Mouse (Mus musculus) regulatory T cell (primary cell): ENCODE results near the gene Cd63.

Experiments used
- in situ Hi-C: fragments of 300-600 bp; cut with MboI, MseI; formaldehyde crosslinking; loops from one replicate; pipeline ENCODE4 v1.15.1; 2025; ENCODE audit warnings: high pct_unique_total_duplicates

Gene Cd63

DNA sequence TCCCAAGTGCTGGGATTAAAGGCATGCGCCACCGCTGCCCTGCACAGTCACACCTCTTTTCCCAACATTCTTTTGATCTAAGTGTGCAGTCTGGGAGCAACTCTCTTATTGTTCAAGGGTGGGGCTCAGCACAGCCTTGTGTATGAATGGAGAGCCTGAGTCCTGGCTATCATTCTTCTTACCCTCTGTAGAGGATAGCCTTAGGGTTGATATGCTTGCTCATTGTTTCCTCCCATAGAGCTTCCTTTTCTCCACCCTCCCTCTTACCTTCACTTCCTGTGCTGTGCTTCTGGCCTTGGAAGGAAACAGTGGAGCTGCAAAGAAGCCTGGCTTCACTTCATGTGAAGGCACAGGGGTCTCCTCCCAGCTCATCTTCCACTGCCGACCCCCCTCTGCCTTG lies at the start of gene Cd63:
Cd63 (plus strand) TSS at position 292 of the 400 bp plus-strand sequence.
- in situ Hi-C loops, result no loop called here

DNA sequence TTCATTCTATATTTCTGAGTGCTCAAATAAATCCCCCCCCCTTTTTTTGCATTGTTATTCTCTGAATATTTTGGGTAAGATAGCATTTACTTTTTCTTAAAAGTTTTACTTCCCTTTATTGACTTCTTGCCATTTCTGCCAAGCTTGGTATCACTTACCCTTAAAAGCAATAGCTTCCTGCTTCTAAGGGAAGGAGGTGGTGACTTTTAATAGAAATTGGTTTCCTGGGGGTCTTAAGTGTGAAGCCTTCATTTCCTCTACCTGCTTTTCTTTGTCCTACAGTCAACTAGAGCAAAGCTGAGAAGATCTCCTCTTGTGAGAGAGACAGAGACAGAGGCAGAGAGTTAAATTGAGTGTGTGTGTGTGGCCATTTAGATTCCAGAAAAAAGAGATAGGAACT lies 39.6 kb upstream of the Cd63 start:
- in situ Hi-C loops, result no loop called here

DNA sequence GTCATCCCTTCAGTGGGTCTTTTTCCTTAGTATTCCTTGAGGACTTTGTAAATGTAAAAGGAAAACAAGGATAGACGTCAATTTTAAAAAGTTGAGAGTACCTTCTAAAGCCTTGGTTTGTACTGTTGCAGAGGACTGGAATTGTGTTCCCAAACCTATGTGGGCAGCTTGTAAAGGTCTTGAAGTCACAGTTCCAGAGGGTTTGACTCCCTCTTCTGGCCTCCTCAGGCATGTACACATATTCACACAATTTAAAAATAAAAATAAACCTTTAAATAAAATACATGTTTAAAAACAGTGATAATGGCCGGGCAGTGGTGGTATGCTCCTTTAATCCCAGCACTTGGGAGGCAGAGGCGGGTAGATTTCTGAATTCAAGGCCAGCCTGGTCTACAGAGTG lies 34.7 kb upstream of the Cd63 start:
- in situ Hi-C loops, result no loop called here

DNA sequence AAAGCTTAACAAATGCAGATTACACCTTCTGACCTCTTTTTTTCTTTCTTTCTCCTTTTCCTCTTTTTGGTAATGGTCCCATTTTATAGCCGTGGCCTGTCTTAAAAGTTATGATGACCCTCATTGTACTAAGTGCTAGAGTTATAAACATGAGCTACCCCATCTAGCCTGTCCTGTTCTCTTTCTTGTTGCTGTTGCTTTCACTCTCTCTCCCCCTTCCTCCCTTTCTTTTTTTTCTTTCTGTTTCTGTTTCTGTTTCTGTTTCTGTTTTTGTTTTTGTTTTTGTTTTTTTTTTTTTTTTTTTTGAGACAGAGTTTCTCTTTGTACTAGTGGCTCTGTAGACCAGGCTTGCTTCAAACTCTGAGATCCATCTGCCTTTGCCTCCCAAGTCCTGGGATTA lies 34.3 kb upstream of the Cd63 start:
- in situ Hi-C loops, result no loop called here

DNA sequence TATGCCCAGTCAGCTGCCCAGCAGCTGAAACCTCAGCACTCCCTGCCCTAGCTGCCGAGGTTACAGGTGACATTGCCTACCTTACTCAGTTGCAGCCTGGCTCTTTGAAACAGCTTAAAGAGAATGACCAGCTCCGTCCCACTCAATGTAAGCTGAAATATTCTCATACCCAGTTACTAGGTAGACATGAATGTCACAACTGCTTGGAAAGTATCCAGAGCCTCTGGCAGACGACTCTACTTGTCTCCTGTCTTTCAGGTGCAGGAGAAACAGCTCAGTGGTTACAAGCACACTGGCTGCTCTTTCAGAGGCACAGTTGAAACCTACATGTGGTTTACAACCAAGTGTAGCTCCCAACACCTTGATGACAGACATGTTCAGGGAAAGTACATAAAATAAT lies 30.4 kb upstream of the Cd63 start:
- in situ Hi-C loops, result no loop called here

DNA sequence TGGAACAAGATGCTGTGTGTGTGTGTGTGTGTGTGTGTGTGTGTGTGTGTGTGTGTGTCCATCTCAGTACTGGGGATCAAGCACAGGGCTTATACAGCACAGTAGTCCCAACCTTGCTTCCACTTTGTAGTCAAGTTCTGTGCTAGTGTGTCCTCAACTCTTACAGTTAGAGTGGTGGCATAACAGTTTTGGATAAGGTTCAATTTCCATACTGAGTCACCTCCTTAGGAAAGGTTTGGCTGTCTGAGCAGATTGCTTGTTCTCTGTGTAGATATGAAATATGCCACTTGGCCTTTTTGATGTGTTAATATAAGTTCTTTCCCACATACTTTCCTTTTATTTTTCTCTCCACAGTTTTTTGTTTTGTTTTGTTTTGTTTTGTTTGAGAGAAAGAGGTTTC lies 22.5 kb upstream of the Cd63 start:
- in situ Hi-C loops, result no loop called here

DNA sequence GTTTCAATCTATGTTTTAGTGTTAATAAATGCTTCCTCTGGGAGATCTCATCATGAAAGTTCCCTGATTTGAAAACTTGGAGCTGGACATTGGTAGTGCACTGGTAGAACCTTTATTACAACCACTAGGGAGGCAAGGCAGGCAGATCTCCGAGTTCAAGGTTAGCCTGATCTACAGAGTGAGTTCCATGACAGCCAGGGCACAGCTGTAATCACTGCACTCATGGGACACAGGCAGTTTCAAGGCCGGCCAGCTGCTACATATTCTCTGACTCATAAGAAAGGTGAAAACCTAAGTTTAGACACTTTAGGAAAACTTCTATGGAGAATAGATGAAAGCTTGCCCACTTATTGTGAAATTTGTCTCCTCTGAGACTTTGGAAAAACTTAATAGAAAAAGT lies 22.0 kb upstream of the Cd63 start:
- in situ Hi-C loops, result no loop called here

DNA sequence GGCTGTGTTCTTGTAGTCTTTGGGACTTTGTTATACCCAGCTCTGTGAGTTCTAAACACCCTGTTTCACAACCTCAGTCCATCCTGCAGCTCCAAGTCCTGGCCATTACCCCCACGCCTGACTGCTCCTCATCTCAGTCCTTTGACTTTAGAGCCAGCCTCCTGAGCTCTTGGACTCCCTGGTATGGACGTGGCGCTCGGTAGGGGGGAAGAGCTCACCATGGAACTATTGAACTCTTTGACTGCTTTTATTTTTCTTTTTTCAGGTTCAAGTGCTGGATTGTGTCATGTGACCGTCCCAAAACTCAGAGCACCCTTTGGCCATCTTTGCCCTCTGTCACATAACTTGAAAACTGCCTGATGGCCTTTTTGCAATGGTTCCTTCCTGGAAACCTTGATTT lies 18.7 kb upstream of the Cd63 start:
- in situ Hi-C loops, result no loop called here

DNA sequence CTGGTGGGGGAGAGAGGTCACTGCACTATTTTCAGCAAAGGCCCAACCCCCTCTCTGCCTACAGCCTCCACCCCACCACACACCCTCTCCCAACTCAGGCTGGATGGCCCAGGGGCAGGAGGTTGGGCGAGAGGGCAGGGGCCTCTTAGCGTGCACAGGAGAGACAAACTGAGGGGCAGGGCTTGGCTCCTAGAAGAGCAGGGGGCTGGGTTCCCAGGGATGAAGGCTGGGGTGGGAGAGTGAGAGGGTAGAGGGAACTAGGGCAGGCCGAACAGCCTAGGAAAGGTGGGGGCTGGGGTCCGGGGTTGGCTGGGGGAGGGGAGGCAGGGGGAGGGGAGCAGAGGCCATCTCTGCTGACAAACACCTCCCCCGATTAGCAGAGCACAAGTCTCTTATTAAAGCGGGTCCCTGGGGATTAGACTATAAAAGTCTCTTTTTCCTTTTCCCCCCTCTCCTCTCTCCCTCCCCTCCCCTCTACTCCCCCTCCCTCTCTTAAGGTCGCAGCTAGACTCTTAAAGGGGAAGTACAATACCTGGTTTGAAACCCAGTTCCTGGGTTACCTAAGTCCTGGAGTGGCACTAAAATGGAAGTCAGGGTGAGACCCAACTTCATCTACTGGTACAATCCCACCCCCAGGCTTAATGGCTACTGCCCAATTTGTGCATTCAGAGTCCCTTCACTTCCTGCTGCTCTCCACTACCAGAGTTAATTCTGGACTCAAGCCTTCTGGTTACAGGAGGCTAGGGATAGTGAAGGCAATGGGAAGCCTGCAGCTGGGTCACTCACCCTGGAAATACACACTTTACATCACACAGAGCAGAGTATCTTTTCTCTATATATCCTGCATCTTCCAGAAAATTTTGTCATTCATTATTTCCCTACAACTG lies 11.6 kb upstream of the Cd63 start:
- in situ Hi-C loops, result loop anchor here (5.0 kb wide), 1 partner anchor 62 kb away; no protein-coding TSS in a partner anchor

DNA sequence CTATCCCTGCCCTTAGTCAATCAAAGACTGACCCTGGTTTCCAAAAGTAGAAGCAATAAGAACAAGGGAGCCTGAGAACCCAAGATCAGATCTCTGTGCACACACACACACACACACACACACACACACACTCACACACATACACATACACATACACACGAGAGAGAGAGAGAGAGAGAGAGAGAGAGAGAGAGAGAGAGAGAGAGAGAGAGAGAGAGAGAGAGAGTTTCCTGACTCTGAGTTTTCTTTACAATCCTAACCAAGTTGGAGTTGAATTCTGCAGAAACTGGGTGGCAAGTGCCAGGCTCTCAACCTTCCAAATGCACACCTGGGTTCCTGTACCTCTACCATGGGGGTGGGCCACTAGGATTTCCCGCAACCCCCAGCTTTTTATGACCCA lies 10.9 kb upstream of the Cd63 start:
- in situ Hi-C loops, result loop anchor here (5.0 kb wide), 1 partner anchor 63 kb away; no protein-coding TSS in a partner anchor

DNA sequence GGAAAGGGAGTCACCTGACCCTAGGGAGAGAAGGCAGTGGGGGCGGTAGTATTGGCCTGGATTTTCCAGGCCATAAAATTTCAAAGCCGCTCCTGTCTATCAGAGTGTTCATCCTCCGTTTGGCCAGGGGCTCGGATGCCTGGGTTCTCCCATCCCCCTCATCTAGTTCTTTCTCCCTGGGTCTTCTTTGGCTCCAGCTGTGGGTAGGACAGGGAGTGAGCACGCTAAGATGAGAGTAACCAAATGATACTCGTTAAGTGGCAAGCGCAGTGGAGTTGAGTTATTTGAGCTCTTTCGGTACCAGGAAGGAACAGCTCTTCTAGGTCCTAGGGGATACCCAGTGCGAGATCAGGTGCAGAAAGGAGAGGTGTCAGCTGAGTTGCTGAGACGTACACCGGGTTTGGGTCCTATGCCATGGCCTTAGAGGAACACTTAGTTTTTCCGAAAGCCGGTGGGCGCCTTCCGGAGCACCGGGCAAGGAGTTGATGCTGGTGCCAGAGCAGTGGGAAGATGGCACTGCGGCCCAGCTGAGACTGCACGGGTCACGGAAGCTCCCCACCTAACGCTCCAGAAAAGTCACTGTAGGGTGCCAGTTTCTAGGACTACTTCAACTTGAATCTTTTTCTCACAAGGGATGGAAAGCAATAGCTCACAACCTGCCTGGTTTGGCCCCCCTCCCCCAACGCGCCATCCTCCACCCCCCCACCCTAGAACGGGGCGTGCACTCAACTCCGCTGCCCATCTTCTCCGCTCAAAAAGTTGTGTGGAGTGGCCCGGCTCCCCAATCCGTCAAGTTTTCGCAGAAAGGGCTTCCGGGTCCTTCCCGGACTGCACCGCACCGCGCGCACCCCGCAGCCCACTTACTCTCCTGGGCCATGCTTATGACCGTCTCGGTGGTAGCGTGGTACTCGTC lies 10.2 kb upstream of the Cd63 start:
- in situ Hi-C loops, result no loop called here

DNA sequence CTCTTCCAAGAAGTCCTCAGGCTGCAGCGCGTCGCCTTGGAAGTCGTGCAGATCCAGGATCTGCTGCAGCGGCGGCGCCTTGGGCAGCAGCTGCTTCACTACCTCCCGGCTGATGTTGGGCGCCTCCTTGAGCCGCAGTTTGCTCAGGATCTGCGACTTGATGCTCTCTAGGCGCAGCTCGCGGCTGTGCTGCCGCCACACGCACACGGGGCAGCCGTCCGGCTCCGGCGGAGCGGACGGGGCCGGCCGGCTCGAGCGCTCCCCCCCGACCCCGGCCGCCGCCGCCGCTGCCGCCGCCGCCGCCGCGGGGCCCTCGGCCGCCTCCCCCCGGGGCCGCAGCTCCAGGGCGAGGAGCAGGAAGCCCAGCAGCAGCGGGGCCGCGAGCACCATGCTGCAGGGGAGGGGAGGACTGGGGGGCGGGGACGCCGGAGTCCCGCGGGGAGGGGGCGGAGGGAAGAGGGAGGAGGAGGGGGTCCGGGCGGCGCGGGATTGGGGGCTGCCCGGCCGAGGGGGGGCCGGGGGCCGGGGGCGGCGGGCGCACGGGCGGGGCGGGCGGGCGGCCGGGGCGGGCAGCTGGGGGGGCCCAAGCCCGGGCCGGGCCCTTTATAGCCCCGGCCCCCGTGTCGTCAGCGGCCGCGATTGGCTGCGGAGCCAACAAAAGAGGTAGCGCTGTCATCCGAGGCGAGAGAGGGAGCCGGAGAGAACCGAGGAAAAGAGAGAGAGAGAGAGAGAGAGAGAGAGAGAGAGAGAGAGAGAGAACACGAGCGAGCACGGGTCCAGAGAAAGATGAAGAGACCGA lies 9.3 kb upstream of the Cd63 start, which contains the start of gene Gdf11:
Gdf11 (minus strand) TSS at position 423 of the 799 bp plus-strand sequence.
- in situ Hi-C loops, result no loop called here

DNA sequence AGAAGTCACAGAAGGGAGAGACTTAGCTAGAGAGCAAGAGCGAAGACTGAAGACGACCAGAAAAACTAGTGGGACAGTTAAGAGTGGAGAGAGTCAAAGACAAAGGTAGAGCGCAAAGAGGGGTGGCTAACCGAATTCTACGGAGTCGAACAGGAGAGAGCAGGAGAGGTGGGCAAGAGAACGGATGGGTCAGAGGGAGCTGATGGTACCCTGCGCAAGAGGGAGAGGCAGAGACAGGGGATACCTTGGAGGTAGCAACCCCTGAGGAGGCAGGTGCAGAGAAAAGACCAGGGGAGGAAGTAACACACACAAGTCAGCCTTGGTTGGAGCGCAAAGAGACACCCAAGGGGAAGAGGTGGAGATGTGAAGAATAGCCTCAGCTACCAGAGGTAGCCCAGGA lies 8.5 kb upstream of the Cd63 start:
- in situ Hi-C loops, result no loop called here

DNA sequence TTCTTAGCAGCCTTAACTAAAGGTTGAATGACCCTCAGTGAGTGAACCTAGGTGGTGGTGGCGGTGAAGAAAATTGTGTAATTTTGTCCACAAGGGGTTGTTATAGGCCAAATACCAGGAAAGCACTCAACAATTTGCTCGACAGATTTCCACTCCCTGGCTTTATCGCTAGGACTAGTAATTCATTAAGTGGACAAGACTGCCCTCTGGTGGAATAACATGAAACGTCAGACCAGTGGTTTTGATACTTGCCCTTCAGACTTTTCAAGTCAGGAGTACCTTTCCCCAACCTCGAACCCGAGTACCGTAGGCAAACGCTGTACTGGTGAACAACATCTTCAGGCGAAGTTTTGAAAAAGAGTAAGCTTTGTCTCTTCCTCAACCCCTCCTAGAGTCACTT lies 5.4 kb upstream of the Cd63 start:
- in situ Hi-C loops, result loop anchor here (5.0 kb wide), 1 partner anchor 128 kb away; no protein-coding TSS in a partner anchor

DNA sequence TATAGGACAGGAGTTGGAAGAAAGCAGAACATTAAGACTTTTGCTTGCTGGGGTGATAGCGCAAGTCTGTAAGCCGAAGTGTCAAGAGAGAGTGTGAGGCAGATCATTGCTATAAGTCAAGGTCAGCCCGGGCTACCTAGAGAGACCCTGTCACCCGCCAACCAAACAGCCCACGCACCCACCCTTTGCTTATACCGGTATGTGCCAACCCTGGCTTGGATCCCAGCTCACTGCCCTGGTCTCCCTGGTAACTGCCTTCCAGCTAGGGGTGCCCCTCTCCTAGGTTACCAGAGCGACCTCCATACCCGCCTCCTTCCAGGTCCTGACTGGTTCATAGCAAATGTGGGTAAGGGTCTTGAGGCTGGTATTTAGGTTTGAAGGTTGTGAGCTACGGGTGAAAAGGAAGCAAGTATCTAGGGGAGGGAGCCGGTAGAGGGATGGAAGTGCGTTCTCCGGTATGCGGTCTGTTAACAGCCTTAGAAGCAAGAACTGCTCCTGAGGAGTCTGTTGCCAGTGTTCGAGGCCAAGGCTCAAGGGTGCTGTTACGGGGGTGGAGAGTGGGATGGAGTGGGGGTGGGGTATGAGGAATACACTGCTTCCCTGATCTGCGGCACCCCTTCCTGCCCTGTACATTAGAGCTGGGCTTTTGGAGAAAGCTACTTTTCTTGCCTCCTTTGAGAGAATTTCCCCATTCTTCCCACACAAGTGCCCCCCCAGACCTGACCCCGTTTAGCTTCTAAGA lies 4.7 kb upstream of the Cd63 start:
- in situ Hi-C loops, result loop anchor here (5.0 kb wide), 1 partner anchor 129 kb away; no protein-coding TSS in a partner anchor

DNA sequence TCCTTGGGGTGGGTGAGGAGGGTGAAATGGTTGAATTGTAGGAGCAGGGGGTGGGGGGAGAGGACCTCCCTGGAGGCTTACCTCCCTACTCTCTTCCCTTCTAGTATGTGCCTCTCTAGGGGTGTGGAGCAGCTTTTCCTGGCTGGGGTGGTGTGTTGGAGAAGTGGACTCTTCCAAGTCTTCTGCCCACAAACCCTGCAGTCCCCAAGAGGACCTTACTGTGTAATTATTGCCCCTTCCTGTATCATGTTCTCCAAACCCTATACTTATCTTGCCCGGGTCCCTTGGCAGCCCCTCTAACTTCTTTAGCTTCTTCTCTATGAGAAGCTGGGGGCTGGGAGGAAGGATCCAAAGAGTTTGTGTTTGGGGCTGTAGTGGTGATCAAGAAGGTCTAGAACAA lies 4.0 kb upstream of the Cd63 start:
- in situ Hi-C loops, result loop anchor here (5.0 kb wide), 1 partner anchor 130 kb away; no protein-coding TSS in a partner anchor

DNA sequence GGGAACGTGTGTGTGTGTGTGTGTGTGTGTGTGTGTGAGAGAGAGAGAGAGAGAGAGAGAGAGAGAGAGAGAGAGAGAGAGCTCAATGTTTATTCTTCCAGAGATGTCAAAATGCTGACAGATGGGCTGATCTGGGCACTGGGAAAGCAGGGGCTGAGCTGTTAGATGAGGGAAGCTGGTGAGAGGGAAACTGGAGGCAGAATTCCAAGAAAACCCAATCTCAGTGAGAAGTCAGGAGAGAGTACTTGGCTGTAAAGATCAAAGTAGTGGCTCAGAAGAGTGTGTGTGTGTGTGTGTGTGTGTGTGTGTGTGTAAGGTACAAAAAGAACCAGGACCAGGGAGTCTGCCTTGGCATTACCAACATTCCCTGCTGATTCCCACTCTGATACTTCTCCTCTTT lies 3.3 kb upstream of the Cd63 start:
- in situ Hi-C loops, result loop anchor here (5.0 kb wide), 1 partner anchor 130 kb away; no protein-coding TSS in a partner anchor

DNA sequence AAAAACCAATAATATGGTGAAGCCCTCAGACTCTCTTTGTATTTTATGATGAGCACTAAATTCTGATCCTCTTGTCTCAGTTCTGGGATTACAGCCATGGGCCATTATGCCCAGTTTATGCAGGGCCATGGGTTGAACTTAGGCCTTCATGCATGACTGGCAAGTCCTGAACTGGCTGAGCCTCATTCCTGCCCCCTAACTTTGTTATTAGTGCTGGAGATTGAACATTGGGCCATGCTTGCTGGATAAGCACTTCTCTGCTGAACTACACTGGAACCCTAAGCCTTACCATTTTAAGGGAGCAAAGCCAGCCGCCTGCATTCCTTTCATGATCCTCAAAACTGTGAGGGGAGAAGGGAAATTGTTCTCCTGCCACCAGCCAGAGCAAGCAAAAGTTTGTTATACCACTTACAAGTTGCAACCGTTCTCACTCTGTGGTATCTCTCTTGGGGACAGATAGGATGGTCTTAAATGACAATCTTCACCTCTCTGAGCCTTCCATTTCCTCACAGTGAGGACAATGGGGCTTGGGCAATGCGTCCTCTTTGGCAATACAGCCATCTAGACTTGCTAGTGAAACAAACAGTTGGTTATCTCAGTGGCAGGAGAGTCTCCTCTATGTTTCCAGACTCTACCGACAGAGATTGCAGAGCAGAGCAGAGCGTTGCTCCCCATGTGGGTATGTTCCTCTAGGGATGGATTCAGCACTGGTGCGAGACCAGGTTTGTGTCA lies 864 bp upstream of the Cd63 start:
- in situ Hi-C loops, result loop anchor here (5.0 kb wide), 1 partner anchor 133 kb away; no protein-coding TSS in a partner anchor

DNA sequence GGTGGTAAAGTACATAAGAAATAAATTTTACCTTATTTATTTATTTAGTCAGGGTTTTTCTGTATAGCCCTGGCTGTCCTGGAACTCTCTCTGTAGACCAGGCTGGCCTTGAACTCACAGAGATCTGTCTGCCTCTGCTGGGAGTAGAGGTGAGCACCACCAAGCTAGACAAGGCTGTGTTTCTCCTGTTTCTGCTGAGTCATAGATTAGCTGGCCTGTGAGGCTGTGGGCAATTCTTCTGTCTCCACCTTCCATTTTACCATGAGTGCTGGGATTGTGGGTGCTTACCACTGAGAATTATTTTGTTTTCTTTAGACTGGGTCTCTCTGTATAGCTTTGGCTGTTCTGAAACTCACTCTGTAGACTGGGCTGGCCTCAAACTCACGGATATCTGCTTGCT lies 620 bp downstream of the Cd63 start:
- in situ Hi-C loops, result no loop called here
